Mouse (Mus musculus) liver, embryonic 12.5 days (tissue): ENCODE measurements around the gene Pde4d. TPM values are rescaled to one million over a fixed set of nuclear protein-coding genes. Genes with fewer than 3 reads are reported as not detected.

Source experiments
- ATAC-seq: fragments of 200-750 bp; cut with Nextera tagmentation; 2 replicates; pipeline ENCODE4 v1.8.0; 2017; ENCODE audit warnings: moderate number of reproducible peaks, mild to moderate bottlenecking, moderate library complexity
- H3K27ac ChIP-seq: fragments of 300-500 bp; sonication (generic); 2 replicates; pipeline ENCODE4 v1.5.1; 2016; ENCODE audit warnings: mild to moderate bottlenecking
- H3K27me3 ChIP-seq: fragments of 300-500 bp; sonication (generic); replicated peaks from 2 replicates; pipeline ENCODE4 v1.6.1; 2016; ENCODE audit warnings: mild to moderate bottlenecking, moderate library complexity
- H3K36me3 ChIP-seq: fragments of 300-500 bp; sonication (generic); 2 replicates; pipeline ENCODE4 v1.6.1; 2016; ENCODE audit warnings: mild to moderate bottlenecking, moderate library complexity
- H3K4me1 ChIP-seq: fragments of 300-500 bp; sonication (generic); 2 replicates; pipeline ENCODE4 v1.6.1; 2016
- H3K4me2 ChIP-seq: fragments of 300-500 bp; sonication (generic); 2 replicates; pipeline ENCODE4 v1.6.1; 2016; ENCODE audit warnings: mild to moderate bottlenecking, moderate library complexity
- H3K4me3 ChIP-seq: fragments of 300-500 bp; sonication (generic); 2 replicates; pipeline ENCODE4 v1.5.1; 2016; ENCODE audit warnings: mild to moderate bottlenecking, moderate library complexity
- H3K9ac ChIP-seq: fragments of 300-500 bp; sonication (generic); 2 replicates; pipeline ENCODE4 v1.6.1; 2016; ENCODE audit warnings: mild to moderate bottlenecking, moderate library complexity
- H3K9me3 ChIP-seq: fragments of 300-500 bp; sonication (generic); replicated peaks from 2 replicates; pipeline ENCODE4 v1.6.1; 2016; ENCODE audit warnings: mild to moderate bottlenecking, moderate library complexity
- WGBS: fragments of 180-500 bp; shearing (Covaris S2); methylation state at CpG from one replicate; pipeline ENCODE4 v1.1.7; 2016; ENCODE audit not compliant: insufficient replicate concordance; 5-methylcytosine and 5-hydroxymethylcytosine counted together
- polyA plus RNA-seq: library from polyadenylated mRNA; unstranded; fragments of >200 nt; fragmentation: Nextera tagmentation; extraction: Ambion mirVana; gene quantifications from 2 replicates; pipeline ENCODE4 v1.2.1, GENCODE M21; 2016

The Pde4d gene
- polyA plus RNA-seq, 1 experiment from 2014 or later, result 19.4 TPM

- ATAC-seq, result no peak
- WGBS, result 69% methylated on average over 12 of the region's 12 CpGs
- no peak overlapping the region for H3K4me2 ChIP-seq
- no peaks in the 10 kb centered on the region for H3K4me1 ChIP-seq
- no peak overlapping the region for H3K27ac ChIP-seq
- H3K27me3 ChIP-seq, result no peaks in the 10 kb centered on the region
- no peak overlapping the region for H3K9ac ChIP-seq
- no peaks in the 10 kb centered on the region for H3K9me3 ChIP-seq
- no peak overlapping the region for H3K4me3 ChIP-seq
- H3K36me3 ChIP-seq, result no peaks in the 10 kb centered on the region
Measured at GRCm38 (mm10) chr13:109558341-109559257, 1108.9 kb downstream of the Pde4d start.

- Histone ChIP-seq H3K4me3 (no peak overlapping the region), H3K4me2 (no peak overlapping the region), H3K27ac (no peak overlapping the region), H3K27me3 (no peaks in the 10 kb centered on the region), H3K9ac (no peak overlapping the region), H3K36me3 (no peaks in the 10 kb centered on the region), H3K9me3 (no peaks in the 10 kb centered on the region), H3K4me1 (no peaks in the 10 kb centered on the region)
- ATAC-seq, result no peak
- WGBS, result 59% methylated on average over 4 of the region's 4 CpGs
Measured at GRCm38 (mm10) chr13:109560261-109560660, 1110.5 kb downstream of the Pde4d start.

- no peaks in the 10 kb centered on the region for H3K27me3 ChIP-seq
- no peak overlapping the region for H3K9ac ChIP-seq
- H3K9me3 ChIP-seq, result no peaks in the 10 kb centered on the region
- no peak overlapping the region for H3K27ac ChIP-seq
- 84% methylated on average over 20 of the region's 20 CpGs for WGBS
- no peak overlapping the region for H3K4me2 ChIP-seq
- H3K4me3 ChIP-seq, result no peak overlapping the region
- no peak for ATAC-seq
- no peaks in the 10 kb centered on the region for H3K4me1 ChIP-seq
- H3K36me3 ChIP-seq, result no peaks in the 10 kb centered on the region
Measured at GRCm38 (mm10) chr13:109568638-109569468, 1119.1 kb downstream of the Pde4d start.

DNA sequence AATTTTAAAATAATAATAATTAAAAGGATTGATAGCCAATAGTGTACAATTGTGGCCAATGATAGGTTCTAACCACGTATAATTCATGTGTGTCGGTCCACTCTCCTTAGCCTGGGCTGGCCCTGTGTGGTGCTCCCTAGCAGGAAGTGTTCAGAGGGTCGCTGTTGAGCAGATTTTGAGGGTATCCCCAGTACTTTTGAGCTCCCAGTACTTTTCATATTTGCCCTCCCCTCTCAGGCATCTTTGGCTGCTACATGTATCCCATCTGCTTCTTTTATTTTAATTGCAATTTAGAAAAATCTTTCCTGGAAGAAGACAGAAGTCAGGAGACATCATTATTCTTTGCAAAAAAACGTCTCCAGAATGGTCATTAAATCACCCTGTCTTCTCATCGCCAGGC, 1119.7 kb downstream of the Pde4d start:
- Histone ChIP-seq H3K4me1 (no peaks in the 10 kb centered on the region), H3K4me3 (no peak overlapping the region), H3K36me3 (no peaks in the 10 kb centered on the region), H3K4me2 (no peak overlapping the region), H3K27ac (no peak overlapping the region), H3K27me3 (no peaks in the 10 kb centered on the region), H3K9me3 (no peaks in the 10 kb centered on the region), H3K9ac (no peak overlapping the region)
- 60% methylated on average over 5 of the region's 5 CpGs for WGBS
- no peak for ATAC-seq

DNA sequence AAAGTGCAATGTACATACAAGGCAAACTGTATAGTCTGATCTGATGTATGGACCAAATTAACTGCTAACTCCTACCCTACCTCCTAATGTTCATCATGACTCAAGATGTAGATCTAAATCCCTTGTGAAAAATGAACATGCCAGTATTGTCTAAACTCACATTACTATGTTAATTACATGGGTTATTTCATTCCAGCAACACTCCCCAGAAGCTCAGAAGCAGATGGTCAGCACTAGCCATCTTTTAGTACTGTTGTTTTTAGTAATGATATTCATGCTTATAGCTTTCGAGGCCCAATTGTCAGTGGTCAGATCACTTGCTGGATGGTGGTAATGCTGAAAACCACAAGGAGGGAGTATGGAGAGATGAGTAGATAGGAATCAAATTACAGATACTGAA, 1127.0 kb downstream of the Pde4d start:
- no peak overlapping the region for H3K4me2 ChIP-seq
- no peaks in the 10 kb centered on the region for H3K4me1 ChIP-seq
- H3K4me3 ChIP-seq, result no peak overlapping the region
- ATAC-seq, result no peak
- H3K36me3 ChIP-seq, result no peaks in the 10 kb centered on the region
- no peak overlapping the region for H3K9ac ChIP-seq
- no peaks in the 10 kb centered on the region for H3K9me3 ChIP-seq
- WGBS, result 31% methylated on average over 1 of the region's 1 CpGs
- no peak overlapping the region for H3K27ac ChIP-seq
- no peaks in the 10 kb centered on the region for H3K27me3 ChIP-seq

GRCm38 (mm10) chr13:109577454-109577853, 1127.7 kb downstream of the Pde4d start:
- H3K27me3 ChIP-seq, result no peaks in the 10 kb centered on the region
- no peak overlapping the region for H3K4me3 ChIP-seq
- no peaks in the 10 kb centered on the region for H3K9me3 ChIP-seq
- no peak overlapping the region for H3K9ac ChIP-seq
- no peak for ATAC-seq
- no peaks in the 10 kb centered on the region for H3K36me3 ChIP-seq
- WGBS, result 72% methylated on average over 5 of the region's 5 CpGs
- H3K4me2 ChIP-seq, result no peak overlapping the region
- no peaks in the 10 kb centered on the region for H3K4me1 ChIP-seq
- H3K27ac ChIP-seq, result no peak overlapping the region

GRCm38 (mm10) chr13:109577901-109578300, 1128.2 kb downstream of the Pde4d start:
- ATAC-seq, result no peak
- Histone ChIP-seq H3K27ac (no peak overlapping the region), H3K4me3 (no peak overlapping the region), H3K4me2 (no peak overlapping the region), H3K9ac (no peak overlapping the region), H3K36me3 (no peaks in the 10 kb centered on the region), H3K27me3 (no peaks in the 10 kb centered on the region), H3K4me1 (no peaks in the 10 kb centered on the region), H3K9me3 (no peaks in the 10 kb centered on the region)
- WGBS, result 58% methylated on average over 4 of the region's 4 CpGs

DNA sequence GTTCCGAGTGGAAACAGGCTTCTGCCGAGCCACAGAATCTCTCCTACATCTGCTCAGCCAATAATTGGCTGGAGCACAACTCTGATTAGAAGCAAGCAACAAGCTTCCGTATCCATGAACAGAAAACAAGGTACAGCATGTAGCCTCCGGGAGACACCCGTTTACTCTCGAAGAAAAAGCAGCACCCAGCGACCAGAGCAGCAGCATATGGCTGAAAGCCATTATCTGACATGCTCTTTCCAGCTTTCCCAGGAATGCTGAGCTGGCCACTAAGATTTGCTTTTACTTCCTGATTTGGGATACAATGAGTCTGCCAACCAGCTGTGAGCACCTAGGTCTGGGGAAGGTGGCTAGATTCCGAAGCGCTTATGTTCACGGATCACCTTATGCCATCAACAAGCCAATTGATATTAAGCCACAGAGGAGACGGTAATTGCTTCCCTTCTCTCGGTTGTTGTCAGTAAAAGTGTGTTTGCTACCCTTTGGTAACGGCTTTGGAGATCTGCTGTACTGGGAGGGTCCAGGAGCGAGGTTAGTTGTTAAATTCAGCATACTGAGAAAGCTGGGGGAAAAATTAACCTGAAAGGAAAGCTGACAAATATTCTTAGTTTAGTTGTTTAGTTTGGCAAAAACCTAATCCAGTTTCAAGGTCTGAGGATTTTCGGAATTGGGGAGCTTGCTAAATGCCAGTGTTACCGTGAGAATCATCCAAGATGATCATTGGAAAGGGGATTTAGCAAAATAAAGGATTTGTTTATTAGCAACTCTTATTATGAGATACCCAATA, 1131.7 kb downstream of the Pde4d start:
- H3K9ac ChIP-seq, result no peak overlapping the region
- 67% methylated on average over 16 of the region's 16 CpGs for WGBS
- no peak for ATAC-seq

DNA sequence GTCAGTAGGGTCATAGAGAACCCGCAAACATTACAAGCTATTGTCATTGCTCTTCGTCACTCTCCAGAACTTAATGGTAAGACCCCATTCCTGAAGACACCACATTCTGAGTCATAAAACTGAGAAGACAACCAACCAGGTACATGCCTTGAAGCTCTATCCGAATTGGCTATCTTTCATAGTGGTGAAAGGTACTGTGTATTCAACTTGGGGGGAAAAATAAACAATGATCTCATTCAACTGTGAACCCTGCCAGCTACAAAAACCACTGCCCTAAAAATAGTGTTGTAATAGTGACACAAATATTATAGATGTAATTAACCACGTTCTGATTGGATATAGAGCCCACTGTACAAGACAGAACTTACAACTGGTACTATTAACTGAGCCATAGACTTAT, 1140.3 kb downstream of the Pde4d start:
- H3K27me3 ChIP-seq, result no peaks in the 10 kb centered on the region
- H3K36me3 ChIP-seq, result no peaks in the 10 kb centered on the region
- no peaks in the 10 kb centered on the region for H3K9me3 ChIP-seq
- no peak overlapping the region for H3K27ac ChIP-seq
- WGBS, result 56% methylated on average over 4 of the region's 4 CpGs
- H3K4me1 ChIP-seq, result no peaks in the 10 kb centered on the region
- H3K4me2 ChIP-seq, result no peak overlapping the region
- H3K9ac ChIP-seq, result no peak overlapping the region
- H3K4me3 ChIP-seq, result no peak overlapping the region
- ATAC-seq, result no peak

More for the DNA sequence above, 1131.7 kb downstream of the Pde4d start:
- no peak overlapping the region for H3K4me3 ChIP-seq
- H3K9me3 ChIP-seq, result no peaks in the 10 kb centered on the region
- no peaks in the 10 kb centered on the region for H3K36me3 ChIP-seq
- no peak overlapping the region for H3K27ac ChIP-seq
- H3K27me3 ChIP-seq, result no peaks in the 10 kb centered on the region
- no peaks in the 10 kb centered on the region for H3K4me1 ChIP-seq
- H3K4me2 ChIP-seq, result no peak overlapping the region

- no peaks in the 10 kb centered on the region for H3K4me1 ChIP-seq
- WGBS, result 68% methylated on average over 8 of the region's 8 CpGs
Measured at GRCm38 (mm10) chr13:109592192-109592797, 1142.5 kb downstream of the Pde4d start.

DNA sequence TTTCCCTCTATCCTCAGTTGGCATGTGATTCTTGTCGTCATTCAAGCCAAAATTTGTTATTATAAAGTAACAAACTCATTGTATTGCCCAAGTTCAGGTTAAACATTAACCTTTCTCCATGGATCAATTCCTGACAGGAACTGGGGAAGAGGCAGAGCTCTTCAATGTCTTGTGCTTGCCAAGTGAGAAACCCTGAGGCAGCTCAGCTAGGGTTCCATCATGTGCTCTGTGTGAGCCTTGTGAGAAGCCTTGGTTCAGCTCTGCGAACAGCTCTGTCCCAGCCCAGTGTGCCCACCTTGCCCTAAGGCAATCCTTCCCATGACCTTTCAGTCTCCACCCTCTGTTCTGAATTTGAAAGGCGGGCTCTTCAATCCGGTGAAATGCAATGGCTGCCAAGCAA, 1150.0 kb downstream of the Pde4d start:
- WGBS, result 66% methylated on average over 4 of the region's 4 CpGs
- H3K4me3 ChIP-seq, result no peak overlapping the region

More at GRCm38 (mm10) chr13:109592192-109592797, 1142.5 kb downstream of the Pde4d start:
- no peaks in the 10 kb centered on the region for H3K36me3 ChIP-seq
- no peak overlapping the region for H3K9ac ChIP-seq
- H3K9me3 ChIP-seq, result no peaks in the 10 kb centered on the region
- H3K4me3 ChIP-seq, result no peak overlapping the region
- H3K27me3 ChIP-seq, result no peaks in the 10 kb centered on the region
- H3K4me2 ChIP-seq, result no peak overlapping the region
- ATAC-seq, result no peak
- H3K27ac ChIP-seq, result no peak overlapping the region

More for the DNA sequence above, 1150.0 kb downstream of the Pde4d start:
- H3K9ac ChIP-seq, result no peak overlapping the region
- no peak overlapping the region for H3K27ac ChIP-seq
- H3K27me3 ChIP-seq, result no peaks in the 10 kb centered on the region
- no peaks in the 10 kb centered on the region for H3K36me3 ChIP-seq
- no peaks in the 10 kb centered on the region for H3K9me3 ChIP-seq
- ATAC-seq, result no peak
- H3K4me1 ChIP-seq, result no peaks in the 10 kb centered on the region
- H3K4me2 ChIP-seq, result no peak overlapping the region
